Mouse (Mus musculus): ENCODE data around the gene Gm10642.

The Gm10642 gene

GRCm38 (mm10) chr9:70656130-70657007 is at the start of gene Gm10642:
Gene Gm10642, plus strand, starts transcription at chr9:70656251.
- DNase-seq: peak; percentile 71 to 77

DNA sequence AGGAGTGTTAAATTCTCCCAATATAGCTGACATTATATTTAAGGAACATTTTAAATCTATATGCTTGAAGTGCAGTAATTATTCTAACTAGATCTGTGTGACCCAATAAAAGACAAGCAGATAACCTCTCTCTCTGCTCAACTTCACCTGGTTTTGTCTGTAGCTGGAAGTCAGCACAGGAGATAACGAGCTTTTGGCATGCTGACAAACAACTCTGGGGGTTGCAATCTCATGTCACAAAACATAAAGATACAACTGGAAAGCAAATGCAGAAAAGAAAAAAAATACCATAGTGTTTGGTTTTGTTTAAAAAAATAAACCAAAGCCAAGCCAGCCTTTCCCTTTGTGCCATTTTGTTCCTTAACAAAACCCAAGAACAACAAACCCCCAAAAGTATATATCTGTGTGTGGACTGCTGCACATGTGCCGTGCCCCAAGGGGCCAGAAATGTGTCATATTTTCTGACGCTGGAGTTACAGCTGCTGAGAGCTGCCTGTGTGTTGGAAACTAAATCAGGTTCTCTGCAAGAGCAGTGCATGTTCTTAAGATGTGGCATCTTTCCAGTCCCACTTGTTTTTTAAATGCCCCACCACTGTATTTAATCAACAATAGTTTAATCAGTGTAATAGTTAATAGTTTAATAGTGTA is 44.9 kb upstream of the Gm10642 start:
- DNase-seq: no peak

GRCm38 (mm10) chr9:70629711-70630110 is 26.3 kb upstream of the Gm10642 start:
- DNase-seq: peak; percentile 38

DNA sequence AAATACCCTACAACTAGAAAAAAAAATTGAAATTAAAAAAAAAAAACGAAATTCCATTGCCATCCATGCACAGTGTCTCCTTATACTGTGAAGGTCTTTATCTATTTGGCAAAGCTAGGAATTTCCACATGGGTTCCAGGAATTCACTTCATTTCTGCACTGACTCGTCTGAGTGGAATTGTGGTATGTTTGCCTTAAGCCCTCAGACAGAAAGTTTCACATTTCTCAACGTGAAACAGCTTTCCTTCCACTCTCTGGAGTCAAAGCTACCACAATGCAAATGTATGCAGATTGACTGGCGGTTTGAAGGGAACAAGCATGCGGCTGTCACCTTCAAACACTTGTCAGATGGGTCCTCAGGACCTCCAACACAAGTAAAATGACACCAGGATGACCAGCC is 24.4 kb upstream of the Gm10642 start:
- DNase-seq: no peak

DNA sequence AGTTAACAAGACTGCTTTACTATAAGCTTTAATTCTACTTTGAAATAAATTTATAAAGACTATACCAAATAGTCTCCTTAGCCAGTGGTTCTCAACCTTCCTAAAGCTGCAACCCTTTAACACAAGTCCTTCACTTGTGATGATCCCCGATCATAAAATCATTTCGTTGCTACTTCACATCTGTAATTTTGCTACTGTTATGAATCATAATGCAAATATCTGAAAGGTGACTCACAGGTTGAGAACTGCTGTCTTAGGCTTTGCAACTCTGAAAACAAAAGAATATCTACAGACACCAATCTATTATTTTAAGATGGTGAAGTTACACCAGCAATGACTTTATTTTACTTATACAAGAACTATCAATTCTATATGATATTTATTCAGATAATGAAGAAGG is 19.3 kb upstream of the Gm10642 start:
- DNase-seq: no peak

DNA sequence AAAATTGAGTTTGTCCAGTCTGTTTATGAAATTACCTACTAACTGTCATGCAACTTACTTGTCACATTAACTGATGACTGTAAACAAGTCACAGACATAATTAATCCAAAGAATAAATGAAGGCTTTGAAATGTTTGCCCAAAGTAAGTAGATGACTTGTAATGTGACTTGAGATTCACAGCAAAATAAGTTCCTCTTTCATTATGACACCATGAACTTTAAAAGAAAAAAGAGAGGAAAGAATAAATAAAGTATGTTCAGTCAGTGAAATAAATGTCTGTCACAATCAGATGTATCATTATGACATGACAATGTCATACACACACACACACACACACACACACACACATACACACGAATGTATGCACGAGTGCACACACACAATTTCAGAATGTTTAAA is 5.8 kb upstream of the Gm10642 start:
- no peak for DNase-seq

- no peak for DNase-seq
These were observed 5.1 kb upstream of the Gm10642 start for GRCm38 (mm10) chr9:70650994-70651393.

DNA sequence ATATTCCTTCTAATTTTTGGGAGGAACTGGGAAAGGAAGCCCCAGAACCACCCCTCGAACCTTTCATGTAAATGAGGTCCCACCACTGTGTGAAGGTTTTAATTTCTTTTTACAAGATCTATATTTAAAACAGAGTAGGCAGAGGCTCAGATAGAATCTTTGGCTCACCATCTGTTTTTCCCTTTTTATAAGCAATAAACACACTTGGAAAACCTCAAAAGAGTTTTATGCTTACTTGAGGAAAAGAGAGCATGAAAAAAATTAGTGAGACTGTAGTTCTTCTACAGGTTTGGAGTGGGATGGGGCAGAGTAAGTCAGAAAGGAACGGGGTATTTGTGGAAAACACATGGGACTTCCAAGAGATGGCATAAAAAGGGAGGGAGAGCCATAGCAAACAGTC is 3.8 kb upstream of the Gm10642 start:
- DNase-seq: no peak

DNA sequence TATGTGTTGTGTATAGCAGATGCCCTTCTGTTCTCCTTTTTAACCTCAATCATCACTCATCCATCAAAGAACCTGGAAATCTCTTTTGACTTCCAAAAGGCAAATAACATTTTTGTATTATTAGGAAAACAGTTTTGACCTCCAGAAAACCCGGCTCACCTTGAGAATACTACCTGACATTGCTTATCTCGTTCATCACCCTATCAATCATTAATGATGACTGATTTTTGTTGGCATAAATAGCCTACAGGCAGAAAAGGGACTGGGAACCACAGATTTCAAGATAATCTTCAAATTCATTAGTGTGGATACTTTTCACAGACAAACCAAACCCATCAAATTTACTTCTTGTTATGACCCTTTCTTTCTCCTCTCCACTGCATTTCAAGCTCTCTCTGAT is 2.2 kb upstream of the Gm10642 start:
- DNase-seq: no peak

- peak; percentile 52 to 57 for DNase-seq
These were observed 1.6 kb upstream of the Gm10642 start for GRCm38 (mm10) chr9:70654496-70654895.

GRCm38 (mm10) chr9:70655764-70656129 is 304 bp upstream of the Gm10642 start:
- no peak for DNase-seq

DNA sequence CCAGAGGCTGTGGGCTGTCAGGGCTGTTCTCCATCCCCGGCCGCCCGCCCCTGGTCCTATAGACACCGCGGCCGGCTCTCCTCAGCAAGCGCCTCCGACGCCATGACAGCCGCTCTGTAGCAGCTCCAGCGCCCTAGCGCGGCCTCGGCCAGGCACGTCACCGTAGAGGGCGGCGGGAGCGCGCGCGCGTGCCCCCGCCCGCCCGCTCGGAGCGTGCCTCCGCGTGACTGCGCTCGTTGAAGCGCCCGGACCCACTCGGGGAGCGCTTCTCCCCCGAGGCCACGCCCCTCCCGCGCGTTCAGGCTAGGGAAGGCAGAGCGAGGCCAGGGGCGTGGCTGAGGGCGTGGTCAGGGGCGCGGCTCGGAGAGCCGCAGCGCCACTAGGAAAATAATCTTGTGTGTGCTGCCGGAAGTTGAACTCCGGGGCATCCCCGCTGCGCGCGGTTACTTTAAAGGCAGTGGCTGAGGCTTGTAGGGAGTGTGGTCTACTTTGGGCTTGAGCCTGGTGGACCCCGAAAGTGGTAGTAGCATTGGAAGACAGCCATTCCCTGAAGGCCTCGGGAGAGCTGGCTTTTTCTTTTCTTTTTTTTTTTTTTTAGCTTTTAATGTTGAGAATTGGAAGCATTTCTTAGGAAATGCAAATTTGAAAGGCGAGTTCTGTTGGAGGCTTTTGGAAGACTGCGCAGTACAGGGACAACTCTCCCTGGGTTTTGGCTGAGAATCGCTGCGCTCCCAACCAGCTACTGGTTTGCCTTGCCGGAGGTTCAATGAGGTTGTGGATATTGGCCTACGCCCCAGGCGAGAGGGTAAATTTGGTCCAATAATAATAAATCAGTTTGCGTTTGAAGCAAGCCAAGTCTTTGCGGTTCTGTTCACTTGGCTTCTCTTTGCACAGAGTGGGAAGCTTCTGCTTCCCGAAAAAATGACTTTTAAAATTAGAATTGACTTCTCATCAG is 1.2 kb downstream of the Gm10642 start, which contains the start of gene Mindy2:
Gene Mindy2, minus strand, starts transcription at position 162 of the 955 bp plus-strand sequence.
- peak; percentile 100 for DNase-seq

DNA sequence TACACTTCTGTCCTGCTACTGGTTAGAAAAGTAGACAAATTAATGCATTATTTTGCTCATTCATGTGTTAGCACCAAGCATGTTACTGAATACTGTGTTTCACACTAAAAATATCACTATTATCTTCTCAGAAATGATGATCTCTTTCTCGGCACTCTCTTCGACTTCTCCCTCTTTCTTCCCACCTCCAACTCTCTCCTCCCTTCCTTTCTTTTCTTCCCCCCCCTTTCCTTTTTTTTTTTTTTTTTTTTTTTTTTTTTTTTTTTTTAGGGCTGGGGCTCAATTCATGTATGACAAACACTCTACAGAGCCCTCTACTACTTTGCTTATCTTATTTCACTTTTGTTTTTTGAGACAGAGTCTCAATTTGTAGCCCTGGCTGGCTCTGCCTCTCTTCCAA is 2.2 kb downstream of the Gm10642 start:
- no peak for DNase-seq

GRCm38 (mm10) chr9:70664847-70665246 is 8.8 kb downstream of the Gm10642 start:
- peak; percentile 24 to 41 for DNase-seq

DNA sequence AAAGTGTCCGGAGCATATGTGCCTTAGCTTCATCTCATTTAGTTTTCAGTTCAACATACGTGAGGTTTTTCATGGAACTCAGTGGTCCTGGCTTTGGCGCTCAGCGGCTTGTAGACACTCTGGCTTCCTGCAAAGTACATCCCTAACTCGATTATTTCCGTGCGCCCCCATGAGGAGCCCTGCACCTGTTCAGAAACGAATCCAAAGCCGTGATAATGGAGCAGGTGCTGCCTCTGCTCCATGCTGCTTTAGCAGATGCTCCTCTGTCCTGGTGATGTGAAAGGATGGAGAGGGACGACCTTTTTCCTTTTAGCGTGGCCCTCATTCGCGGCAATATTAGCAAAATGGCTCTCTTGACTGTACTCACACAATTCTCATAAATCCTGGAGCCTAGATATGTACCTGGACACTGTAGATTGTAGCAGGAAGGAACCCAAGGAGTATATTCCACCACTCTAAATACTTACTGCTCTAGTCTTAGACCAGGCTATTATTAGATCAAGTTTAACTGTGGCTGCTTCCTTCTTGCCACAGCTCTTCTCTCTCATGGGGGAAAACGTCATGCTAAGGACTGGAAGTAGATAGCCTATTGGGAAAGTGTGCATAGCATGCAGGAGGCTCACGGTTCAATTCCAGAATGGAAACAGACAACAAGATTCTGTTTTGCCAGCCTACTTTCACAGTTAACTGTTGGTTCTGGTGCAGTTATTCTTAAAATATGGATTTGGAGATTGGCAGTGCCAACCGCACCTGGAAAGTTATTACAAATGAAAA is 9.5 kb downstream of the Gm10642 start:
- peak; percentile 92 to 94 for DNase-seq

DNA sequence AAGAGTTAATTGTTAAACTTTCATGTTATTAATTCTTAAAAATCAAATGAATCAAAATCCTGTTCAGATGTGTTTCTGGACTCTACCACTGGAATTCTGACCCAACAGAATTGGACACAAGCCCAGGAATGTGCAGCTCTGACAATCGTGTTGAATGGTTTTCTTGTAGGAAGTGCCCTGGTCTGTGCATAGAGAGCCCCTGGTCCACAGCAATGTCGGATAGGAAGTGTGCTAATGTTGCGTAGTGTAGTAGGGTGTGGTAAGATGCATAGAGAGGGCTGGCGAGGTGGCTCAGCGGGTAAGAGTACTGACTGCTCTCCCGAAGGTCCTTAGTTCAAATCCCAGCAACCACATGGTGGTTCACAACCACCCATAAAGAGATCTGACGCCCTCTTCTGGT is 10.8 kb downstream of the Gm10642 start:
- DNase-seq: no peak

DNA sequence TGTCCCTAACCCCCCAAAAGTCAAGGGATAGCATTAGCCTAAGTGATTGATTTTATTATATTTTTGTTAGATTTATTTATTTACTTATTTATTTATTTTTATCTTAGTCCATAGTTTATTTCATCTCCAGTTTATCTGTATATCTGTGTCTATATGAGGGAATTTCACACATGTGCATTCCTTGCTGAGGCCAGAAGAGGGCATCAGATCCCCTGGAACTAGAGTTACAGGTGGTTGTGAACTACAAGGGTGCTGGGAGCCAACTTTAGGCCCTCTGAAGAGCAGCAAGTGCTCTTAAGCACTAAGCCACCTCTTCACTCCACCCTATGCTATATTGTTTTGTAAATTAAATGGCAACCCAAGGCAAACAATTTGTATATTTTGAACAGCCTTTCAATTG is 12.0 kb downstream of the Gm10642 start:
- DNase-seq: peak; percentile 25 to 44

GRCm38 (mm10) chr9:70669197-70669596 is 13.1 kb downstream of the Gm10642 start:
- no peak for DNase-seq

DNA sequence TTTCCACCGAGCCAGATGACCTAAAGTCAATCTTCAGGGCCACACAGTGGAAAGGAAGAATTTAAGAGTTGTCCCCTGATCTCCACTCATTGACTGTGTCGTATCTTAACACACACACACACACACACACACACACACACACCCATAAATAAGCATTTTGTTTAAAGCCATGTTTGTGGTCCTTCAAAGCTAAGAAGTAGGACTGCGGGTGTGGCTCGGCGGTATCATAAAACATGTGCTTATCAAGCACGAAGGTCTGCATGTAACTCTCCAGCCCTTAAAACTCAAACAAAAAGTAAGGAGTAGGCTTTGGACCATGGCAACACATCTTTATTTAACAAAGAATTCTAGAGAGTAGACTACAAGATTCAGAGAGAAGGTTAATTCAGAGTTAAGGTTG is 14.3 kb downstream of the Gm10642 start:
- no peak for DNase-seq

DNA sequence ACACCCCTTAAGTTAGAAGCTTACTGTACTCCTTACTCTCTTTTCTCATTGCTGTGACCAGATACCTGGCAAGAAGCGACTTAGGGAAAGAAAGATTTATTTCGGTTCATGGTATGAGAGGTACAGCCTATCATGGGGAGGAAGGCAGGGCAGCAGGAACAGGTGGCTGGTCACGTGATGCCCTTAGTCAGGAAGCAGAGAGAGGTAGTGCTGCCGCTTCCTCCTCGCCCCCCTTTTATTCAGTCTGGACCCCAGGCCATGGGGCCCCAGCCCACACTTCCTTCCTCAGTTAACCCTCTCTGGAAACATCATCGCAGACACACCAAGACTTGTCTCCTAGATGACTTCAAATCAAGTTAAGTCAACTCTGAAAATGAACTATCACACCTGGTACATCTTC is 15.2 kb downstream of the Gm10642 start:
- DNase-seq: no peak

DNA sequence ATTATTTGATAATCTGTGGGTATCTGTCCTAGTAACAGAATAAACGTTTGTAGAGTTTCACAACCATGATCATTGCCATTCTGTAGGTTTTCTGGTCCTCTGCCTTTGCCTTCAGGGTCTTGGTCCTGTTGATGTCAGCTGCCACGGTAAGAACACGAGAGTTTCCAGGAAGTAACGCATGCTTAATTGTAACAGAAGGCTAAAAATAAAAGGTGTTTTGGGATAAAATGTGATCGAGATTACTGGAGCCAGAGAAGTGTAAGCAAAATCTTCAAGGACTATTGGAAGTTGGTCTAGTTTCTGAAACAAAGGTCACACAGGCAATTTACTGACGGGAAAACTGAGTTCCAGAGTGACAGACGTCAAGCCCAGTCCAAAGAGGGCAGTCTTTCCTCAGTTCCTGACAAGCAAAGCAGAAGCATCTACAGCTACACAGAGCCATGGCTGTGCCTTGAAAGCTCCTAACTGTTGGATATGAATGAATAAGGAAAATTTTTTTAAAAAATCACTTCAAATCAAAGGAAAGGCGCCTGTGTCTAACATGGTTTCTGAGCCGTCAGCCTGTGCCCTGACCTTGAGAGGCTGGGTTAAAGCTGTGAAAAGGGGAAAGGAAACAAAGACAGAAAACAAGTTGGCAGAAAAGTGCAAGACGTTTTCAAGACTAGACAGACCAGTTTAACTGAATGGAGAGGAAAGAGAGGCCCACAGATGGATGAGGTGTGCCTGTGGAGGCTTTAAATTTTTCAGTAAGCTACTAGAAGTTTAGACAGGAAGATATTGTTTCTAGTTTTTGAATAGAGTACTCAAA is 15.9 kb downstream of the Gm10642 start:
- peak; percentile 49 to 55 for DNase-seq
